Mouse (Mus musculus) embryo, embryonic 11 days (tissue): Measurements from ENCODE around the gene Plscr1.

ENCODE experiments used
- DNase-seq: peaks from one replicate; pipeline ENCODE4 v3.0.0-alpha.2; 2015

Gene Plscr1

DNA sequence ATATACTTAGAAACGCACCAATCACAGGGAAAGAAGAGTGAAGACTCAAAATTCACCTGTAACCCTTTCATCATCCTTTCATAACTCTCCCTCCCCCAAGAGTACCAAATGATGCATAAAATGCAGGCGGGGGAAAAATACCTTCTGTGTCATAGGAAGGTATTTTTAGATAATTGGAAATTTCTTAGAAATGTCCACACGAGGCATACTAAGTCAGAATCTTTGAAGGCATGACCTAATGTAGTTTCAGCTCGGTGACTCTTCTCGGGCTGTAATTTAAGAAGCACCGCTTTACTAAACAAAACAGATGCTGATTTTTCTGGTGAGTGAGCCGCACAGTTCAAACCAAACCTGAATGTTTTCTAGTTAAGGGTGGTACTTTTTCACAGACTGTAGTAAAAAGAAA is at the start of gene Plscr1:
Gene Plscr1, plus strand, starts transcription at position 304 of the 406 bp plus-strand sequence.
- no peak for DNase-seq

DNA sequence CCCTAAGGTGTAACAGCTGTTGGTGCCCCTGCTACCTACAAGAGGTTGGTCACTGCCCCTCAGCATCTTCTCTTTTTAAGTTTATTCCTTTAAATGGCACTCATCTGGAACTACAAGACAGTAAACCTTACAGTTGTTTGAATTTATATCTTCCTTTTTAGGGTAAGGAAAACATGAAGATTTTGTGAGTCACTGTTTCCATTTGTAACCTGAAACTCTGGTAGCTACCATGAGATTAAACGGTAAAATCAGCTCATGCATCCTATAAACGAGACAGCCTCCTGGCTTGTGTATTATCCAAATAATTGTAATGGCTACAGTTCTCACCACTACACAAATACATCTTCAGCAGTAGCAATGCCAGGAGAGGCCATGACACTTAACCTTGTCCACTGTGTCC is 45.2 kb upstream of the Plscr1 start:
- peak; percentile 4 for DNase-seq

GRCm38 (mm10) chr9:92207307-92207706 is 42.2 kb upstream of the Plscr1 start:
- peak; percentile 65 for DNase-seq

- no peak for DNase-seq
These were observed 41.8 kb upstream of the Plscr1 start for GRCm38 (mm10) chr9:92207757-92208156.

DNA sequence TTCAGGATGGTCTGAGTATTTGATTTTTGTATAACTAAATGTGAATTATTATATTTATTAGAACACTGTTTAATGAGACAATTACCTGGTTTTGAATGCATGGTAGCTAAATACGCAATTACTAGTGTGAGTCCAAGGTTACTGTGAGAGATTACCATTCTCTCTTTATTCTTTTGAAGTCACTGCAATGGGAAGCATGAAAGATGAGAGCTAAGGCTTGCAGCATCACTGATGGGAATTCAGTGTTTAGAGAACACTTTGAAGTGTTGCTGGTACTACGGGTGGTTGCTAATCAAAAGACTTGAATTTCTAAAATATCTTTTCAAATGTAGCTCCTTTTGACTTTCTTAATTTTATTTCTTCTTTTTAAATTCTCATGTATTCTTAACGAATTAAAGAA is 39.7 kb upstream of the Plscr1 start:
- DNase-seq: no peak

- no peak for DNase-seq
These were observed 39.1 kb upstream of the Plscr1 start for GRCm38 (mm10) chr9:92210386-92210967.

GRCm38 (mm10) chr9:92211048-92211447 is 38.5 kb upstream of the Plscr1 start:
- no peak for DNase-seq

DNA sequence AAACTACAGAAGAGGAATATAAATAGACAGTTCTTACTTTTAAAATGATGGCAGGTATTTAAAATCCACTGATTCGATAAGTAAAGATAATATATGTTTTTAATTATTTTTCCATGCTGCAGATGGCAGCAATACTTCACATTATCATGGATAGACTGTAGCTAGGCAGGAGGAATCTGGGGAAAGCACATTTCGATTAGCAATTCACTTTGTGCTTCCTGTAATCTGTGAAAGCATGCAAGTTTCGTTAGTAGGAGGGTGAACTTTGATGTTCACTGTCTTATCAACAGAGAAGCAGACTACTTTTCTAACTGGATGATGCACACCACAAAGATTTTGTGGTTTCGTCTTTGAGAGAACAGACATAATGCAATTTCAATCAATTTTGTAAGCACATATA is 32.1 kb upstream of the Plscr1 start:
- DNase-seq: no peak

DNA sequence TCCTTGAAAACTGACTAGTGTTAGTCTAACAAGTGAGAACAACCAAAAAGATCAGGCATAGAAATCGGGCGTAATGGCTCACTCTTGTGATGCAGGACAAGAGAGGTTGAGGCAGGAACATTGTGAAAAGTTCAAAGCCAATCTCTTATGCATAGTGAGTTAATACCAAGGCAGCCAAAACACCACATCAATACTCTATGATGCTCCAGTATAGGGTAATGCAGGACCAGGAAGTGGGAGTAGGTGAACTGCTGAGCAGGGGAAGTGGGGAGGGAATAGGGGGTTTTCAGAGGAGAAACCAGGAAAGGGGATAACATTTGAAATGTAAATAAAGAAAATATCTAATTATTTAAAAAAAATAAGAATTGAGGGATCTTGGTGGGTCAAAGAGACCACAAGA is 31.7 kb upstream of the Plscr1 start:
- DNase-seq: no peak

DNA sequence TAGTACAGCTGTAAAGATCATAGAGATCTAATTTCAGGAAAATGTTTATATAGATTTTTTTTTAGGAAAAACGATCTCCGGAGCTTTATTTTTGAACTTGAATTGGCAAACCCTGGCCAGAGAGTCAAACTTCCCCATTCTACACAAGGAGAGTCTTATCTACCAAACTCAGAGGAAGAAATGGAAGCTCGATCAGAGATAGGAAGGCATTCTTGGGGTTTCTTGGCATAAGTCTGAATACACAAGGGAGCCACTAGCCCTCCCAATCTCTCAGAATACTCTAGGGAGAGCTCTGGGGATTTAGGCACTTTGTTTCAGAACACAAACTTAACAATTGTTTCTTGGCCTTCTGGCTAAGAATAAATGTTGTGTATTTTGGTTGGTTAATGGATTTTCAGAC is 29.4 kb upstream of the Plscr1 start:
- no peak for DNase-seq

DNA sequence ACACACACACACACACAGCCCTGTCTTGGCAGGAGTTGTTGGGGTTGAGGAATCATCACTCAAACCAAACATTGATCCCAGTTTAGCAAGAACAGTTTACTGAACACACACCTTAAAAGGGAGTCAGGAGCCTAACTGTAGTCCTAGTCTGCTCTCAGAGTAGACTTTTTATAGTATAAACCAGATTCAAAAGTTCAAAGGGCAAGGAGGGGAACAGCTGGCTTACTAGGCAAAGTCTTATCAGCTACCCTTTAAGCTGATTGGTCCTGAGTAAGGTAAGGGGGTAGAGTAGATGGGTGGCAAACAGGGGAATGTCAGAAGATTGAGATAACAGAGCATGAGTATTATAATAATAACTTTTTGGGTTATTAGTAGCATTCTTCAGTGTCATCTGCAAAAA is 28.1 kb upstream of the Plscr1 start:
- no peak for DNase-seq

- no peak for DNase-seq
These were observed 24.8 kb upstream of the Plscr1 start for GRCm38 (mm10) chr9:92224598-92225231.

DNA sequence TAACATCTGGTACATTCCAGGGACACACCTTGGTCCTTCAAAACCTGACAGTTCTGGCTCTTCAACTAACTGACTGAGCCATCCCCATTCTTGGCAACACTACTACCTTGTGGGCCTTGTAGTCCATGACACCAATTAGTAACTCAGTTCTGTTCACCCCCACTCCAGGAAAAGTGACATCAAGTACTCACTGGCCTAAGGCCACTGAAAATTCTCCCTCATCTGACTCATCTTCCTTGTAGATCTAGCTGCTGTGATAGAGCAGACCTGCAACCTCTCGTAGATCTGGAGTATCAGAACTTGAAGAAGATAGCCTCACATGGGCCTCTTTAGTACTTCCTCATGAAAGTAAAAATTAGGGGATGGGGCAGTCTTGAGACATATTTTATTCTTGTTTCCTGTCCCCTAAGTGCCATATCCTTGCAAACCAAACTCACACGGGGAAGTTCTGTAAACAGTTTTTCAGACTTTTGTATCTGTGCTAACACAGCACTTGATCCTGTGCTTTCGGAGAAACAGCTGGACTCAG is 23.4 kb upstream of the Plscr1 start:
- no peak for DNase-seq

DNA sequence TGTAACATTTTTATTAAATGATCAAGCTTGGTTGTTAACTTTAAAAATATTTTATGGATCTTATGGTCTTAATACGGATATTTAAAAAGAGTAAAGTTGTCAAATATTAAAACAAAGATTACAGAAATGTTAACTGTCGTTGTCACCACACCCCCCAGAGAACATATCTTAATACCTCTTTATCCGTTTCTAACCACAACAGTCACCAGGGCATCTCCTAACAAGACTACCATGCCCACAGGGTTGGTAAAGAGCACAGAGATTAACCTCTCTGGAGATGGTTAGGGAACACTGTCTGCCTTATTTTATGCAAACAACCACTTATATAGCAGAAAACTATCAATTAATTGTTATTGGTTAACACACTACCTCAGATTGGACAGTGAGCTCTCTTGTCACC is 22.8 kb upstream of the Plscr1 start:
- no peak for DNase-seq

DNA sequence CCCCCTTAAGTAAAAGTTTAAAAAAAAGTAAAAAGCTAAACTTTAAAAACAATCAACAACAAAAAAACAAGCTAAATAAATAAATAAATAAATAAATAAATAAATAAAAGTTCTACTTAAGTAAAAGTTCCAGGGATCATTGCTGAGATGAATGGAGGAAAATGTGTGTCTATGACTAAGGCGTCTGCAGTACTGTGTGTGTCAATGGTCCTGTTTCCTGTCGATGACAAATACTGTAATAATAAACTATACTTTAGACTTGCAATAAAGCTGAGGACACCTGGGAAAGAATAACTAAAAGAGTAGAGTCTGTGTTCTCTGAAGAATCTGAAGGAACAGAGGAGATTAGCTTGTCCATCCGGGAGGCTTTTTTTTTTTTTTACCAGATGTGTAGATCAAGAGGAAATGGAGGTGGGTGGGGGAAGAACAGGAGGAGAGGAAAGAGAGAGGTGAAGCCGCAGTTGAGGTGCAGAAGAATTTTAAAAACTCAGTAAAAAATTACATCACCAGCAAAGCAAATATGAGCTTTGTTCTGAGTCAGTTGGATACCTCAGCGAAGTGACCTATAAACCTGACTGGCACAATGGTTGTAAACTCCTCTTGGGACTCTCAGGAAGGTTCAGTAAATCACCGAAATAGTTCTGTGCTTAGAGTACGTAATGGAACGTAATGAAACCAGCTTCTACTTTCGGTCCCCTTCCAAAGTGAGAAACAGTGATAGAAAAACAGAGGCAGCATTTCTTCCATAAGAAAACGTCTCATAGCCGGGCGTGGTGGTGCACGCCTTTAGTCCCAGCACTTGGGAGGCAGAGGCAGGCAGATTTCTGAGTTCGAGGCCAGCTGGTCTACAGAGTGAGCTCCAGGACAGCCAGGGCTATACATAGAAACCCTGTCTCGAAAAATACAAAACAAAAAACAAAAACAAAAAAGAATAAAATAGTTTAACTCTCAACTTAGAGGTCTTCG is 20.4 kb upstream of the Plscr1 start:
- DNase-seq: no peak

GRCm38 (mm10) chr9:92229833-92230205 is 19.7 kb upstream of the Plscr1 start:
- DNase-seq: no peak

DNA sequence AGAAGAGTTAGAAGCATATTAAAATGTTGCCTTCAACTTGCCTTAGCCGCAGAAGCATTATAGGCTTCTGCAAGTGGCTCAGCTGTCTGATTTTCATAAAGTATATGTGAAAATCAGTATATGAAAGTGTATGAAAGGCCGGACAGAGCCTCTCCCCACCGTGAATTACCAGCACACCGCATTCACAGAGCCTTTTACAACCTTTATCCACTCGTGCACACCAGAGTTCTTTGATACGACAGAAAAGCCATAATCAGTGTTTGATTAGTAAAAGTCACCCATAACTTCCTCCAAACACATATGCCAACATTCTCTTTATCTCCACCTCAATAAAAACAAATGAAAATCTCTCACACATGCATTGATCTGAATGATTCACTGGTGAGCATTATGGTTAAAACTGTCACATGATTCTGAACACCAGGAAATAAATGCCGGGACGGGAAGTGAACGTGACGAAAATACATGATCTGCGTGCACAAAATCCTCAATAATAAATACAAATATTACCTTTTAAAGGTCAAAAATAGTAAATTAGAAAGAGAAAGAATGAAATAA is 14.6 kb upstream of the Plscr1 start:
- no peak for DNase-seq

DNA sequence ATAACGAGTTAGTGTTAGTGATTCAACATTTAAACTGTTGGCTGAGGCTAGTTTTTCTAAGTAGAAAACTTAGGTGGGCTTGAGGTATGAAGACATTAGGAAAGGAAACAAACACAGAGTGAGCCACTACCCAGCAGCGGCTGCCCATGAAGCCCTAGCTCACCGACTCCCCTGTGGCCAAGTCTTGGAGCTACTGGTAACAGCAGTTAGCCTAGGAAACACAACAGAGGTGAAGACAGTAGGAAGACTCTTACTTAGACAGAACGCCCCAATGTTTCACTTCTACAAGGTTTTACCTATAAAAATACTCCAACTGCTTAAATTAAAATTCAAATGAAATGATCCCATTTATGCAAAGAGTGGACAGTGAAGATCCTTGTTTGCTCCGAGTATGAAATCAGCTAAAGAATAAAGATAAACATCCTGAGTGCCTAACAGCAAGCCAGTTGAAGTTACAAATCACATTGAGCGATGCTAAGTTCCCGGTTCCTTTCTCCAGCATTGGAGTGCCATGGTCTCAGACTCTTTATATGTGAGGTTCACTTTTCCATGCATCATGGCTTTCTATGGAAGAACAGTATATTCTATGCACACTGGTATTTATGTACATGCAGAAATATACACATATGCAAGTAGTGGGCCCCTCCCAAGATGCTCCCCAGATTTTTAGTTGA is 640 bp upstream of the Plscr1 start:
- DNase-seq: no peak

DNA sequence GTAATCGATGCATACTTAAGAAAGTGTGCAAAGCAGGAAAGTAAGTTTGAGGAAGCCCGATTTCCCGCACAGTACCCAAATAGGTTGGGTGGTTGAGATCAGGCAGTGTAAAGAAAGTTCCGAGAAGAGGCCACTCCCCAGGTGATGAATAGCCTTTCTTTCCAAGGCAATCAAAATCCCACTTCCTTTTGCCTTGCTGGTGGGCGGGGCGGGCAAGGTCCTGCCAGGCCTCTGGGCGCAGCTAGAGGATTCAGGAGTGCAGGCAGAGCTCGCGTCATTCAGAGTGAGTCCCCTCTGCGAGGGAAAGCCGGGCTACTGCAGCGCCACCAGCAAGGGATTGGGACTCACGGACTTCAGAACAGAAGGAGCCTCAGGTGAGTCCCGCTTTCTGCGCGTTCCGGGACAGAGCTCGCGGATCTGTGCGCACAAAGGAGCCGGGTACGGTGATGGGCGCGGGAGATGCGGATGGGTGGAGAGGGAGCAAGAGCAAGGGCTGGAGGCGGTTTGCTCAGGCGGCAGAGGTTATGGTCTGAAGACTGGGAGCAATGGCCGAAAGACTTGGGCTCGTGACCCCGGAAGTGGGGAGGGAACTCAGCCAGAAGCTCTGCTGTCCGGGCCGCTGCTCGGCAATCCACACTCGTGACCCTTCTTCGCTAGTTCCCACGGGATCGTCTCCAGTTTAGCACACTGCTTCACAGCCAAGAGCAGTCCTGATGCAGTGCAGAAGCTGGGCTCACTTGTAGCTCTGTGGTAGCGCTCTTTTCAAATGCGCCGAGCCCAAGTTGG is 630 bp downstream of the Plscr1 start:
- DNase-seq: peak; percentile 89

DNA sequence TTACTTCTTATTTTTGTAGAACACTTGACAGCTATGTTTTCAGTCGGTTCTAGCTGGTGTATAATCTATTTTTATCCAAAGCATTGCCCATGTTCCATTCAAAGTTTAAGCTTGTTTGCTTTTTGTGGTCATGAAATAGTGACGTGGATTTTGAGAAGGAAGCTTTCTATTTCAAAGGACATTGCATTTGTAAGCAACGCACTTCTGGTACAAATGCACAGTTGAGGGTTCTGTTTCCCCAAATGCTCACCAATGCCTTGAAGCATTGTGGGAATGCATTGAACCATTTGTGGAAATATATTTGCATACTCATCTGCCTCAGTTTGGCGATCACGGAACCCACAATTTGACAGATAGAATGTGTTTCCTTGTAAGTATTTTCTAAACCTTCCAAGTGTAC is 3.2 kb downstream of the Plscr1 start:
- no peak for DNase-seq

DNA sequence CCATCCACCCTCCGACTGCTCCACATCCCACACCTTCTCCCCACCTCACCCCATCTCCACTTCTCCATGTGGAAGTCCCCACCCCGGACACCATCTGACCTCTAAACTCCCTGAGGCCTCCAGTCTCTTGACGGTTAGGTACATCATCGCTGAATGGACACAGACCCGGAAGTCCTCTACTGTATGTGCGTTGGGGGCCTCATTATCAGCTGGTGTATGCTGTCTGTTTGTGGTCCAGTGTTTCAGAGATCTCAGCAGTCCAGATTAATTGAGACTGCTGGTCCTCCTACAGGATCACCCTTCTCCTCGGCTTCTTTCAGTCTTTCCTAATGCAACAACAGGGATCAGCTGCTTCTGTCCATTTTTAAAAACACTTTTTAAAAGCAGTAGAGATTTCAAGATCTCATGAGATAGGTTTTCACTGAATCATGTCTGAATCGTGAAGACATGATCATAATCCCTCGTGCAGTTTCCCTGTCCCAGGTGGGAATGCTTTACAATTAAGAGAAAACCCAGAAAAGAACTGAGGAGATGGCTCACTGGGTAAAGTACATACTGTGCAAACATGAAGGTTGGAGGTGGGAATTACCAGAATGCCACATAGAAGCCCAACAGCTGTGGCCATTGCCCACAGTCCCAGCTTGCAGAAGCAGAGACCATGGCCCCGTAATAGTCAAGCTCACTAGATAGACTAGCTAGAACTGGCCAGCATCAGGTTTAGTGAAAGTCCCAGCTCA is 4.2 kb downstream of the Plscr1 start:
- no peak for DNase-seq
